Mouse (Mus musculus) forebrain, embryonic 10.5 days (tissue): Measurements from ENCODE around the gene Ifitm5. TPM values are rescaled to one million over a fixed set of nuclear protein-coding genes. Genes with fewer than 3 reads are reported as not detected.

Source experiments
- DNase-seq: peaks from one replicate; pipeline ENCODE4 v3.0.0-alpha.2; 2017; ENCODE audit warnings: low spot score; ENCODE audit errors: extremely low spot score
- H3K27ac ChIP-seq: fragments of 300-500 bp; sonication (generic); 2 replicates; pipeline ENCODE4 v1.5.1; 2016; ENCODE audit warnings: mild to moderate bottlenecking
- H3K27me3 ChIP-seq: fragments of 300-500 bp; sonication (generic); 2 replicates; pipeline ENCODE4 v1.6.1; 2016; ENCODE audit warnings: mild to moderate bottlenecking; ENCODE audit not compliant: poor library complexity, severe bottlenecking
- H3K36me3 ChIP-seq: fragments of 300-500 bp; sonication (generic); replicated peaks from 2 replicates; pipeline ENCODE4 v1.6.1; 2016; ENCODE audit warnings: mild to moderate bottlenecking, moderate library complexity
- H3K4me1 ChIP-seq: fragments of 300-500 bp; sonication (generic); 2 replicates; pipeline ENCODE4 v1.6.1; 2016
- H3K4me3 ChIP-seq: fragments of 300-500 bp; sonication (generic); 2 replicates; pipeline ENCODE4 v1.5.1; 2016; ENCODE audit warnings: mild to moderate bottlenecking, moderate library complexity
- H3K9me3 ChIP-seq: fragments of 300-500 bp; sonication (generic); 2 replicates; pipeline ENCODE4 v1.6.1; 2016; ENCODE audit warnings: mild to moderate bottlenecking, moderate library complexity
- WGBS: fragments of 180-500 bp; shearing (Covaris S2); methylation state at CpG from one replicate; pipeline ENCODE4 v1.1.7; 2016; 5-methylcytosine and 5-hydroxymethylcytosine counted together
- polyA plus RNA-seq: library from polyadenylated mRNA; unstranded; fragments of >200 nt; fragmentation: Nextera tagmentation; extraction: Ambion mirVana; gene quantifications from 2 replicates; pipeline ENCODE4 v1.2.1, GENCODE M21; 2016

Gene Ifitm5
- polyA plus RNA-seq, 1 experiment from 2014 or later, result 2.0 TPM

GRCm38 (mm10) chr7:140920418-140921029 lies 29.6 kb downstream of the Ifitm5 start, which contains the start of gene Nlrp6:
TSS of gene Nlrp6 (plus strand) at chr7:140920902.
- no peak within 1 kb of the TSS for H3K4me3 ChIP-seq
- no peak for DNase-seq
- no peaks in the 10 kb centered on the region for H3K9me3 ChIP-seq
- WGBS, result 74% methylated on average over 8 of the region's 8 CpGs
- H3K36me3 ChIP-seq, result no peaks in the 10 kb centered on the region
- peaks cover 90% of the 10 kb centered on the region for H3K27me3 ChIP-seq
- peaks cover 21% of the 10 kb centered on the region for H3K4me1 ChIP-seq
- H3K27ac ChIP-seq, result no peak within 1 kb of the TSS

- DNase-seq, result no peak
- Histone ChIP-seq H3K4me3 (no peak overlapping the region), H3K36me3 (no peaks in the 10 kb centered on the region), H3K9me3 (no peaks in the 10 kb centered on the region), H3K27ac (no peak overlapping the region), H3K4me1 (peaks cover 21% of the 10 kb centered on the region), H3K27me3 (peaks cover 84% of the 10 kb centered on the region)
- 86% methylated on average over 4 of the region's 4 CpGs for WGBS
Measured at GRCm38 (mm10) chr7:140919911-140920310, 30.2 kb downstream of the Ifitm5 start.

DNA sequence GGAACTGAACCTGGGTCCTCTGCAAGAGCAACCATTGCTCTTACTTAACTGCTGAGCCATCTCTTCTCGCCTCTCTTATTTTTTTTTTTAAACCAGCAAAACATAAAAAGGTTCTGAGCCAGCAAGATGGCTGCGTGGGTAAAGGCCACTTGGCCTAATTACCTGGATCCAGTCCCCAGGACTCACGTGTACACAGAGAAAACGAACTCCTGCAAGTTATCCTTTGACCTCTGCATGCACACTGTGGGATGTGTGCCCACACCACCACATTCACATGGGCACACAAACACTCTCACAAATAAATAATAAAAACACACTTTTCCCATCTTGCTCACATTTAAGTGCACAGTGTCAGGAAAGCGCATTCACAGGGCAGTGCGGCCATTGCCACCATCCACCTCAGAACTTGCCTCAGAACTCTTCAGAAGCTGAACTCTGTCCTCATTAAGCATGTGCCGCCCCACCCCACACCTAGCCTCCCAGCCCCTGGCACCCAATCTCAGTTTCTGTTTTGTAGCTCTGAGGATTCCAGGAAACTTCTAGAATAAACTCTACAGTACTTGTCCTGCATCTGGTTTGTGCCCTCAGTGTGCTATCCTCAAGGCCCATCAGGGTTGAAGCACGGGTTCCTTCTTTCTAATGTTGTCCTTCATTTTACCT lies 35.9 kb downstream of the Ifitm5 start:
- H3K27ac ChIP-seq, result no peak overlapping the region
- DNase-seq, result no peak
- 87% methylated on average over 8 of the region's 8 CpGs for WGBS

DNA sequence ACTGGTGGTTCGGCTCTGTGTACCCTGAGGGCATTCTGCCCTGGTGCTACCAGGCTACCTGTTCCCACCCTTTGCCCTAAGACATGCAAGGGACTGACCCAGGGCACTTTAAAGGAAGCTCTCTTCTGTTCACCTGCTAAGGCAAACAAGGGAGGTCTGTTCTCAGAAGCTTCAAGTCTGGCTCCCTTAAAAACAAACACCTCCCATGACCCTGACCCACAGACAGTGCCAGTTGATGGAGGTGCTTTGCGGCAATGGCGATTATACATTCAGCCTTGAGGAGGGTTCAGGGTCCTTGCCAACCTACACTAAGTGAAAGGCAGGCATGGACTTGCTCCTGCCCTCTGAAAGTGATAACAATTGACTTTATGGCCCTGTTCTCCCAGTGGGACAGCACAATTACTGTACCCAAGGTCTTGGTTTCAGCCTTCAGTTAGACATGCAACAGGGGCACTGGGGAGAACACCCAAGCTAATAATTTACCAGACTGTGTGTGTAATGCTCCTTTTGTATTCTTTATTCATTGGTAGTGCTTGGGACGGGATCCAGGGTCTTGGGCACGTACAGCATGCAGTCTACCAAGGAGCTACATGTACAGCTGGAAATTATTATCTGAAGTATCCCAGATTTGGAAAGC lies 37.1 kb downstream of the Ifitm5 start:
- no peaks in the 10 kb centered on the region for H3K9me3 ChIP-seq
- no peak overlapping the region for H3K27ac ChIP-seq
- H3K4me3 ChIP-seq, result no peak overlapping the region
- DNase-seq, result no peak
- no peaks in the 10 kb centered on the region for H3K36me3 ChIP-seq
- peaks cover 7% of the 10 kb centered on the region for H3K4me1 ChIP-seq
- peaks cover 28% of the 10 kb centered on the region for H3K27me3 ChIP-seq
- 85% methylated on average over 5 of the region's 5 CpGs for WGBS

More for the DNA sequence above, 35.9 kb downstream of the Ifitm5 start:
- Histone ChIP-seq H3K4me1 (peaks cover under 1% of the 10 kb centered on the region), H3K27me3 (peaks cover 39% of the 10 kb centered on the region), H3K36me3 (no peaks in the 10 kb centered on the region), H3K9me3 (no peaks in the 10 kb centered on the region), H3K4me3 (no peak overlapping the region)

- Histone ChIP-seq H3K4me3 (no peak overlapping the region), H3K27ac (no peak overlapping the region), H3K27me3 (peaks cover 22% of the 10 kb centered on the region; the same call in 1 of the 2 replicates), H3K36me3 (no peaks in the 10 kb centered on the region), H3K4me1 (peaks cover 7% of the 10 kb centered on the region), H3K9me3 (no peaks in the 10 kb centered on the region)
- DNase-seq, result no peak
- WGBS, result 69% methylated on average over 3 of the region's 3 CpGs
Measured at GRCm38 (mm10) chr7:140912293-140912692, 37.8 kb downstream of the Ifitm5 start.

DNA sequence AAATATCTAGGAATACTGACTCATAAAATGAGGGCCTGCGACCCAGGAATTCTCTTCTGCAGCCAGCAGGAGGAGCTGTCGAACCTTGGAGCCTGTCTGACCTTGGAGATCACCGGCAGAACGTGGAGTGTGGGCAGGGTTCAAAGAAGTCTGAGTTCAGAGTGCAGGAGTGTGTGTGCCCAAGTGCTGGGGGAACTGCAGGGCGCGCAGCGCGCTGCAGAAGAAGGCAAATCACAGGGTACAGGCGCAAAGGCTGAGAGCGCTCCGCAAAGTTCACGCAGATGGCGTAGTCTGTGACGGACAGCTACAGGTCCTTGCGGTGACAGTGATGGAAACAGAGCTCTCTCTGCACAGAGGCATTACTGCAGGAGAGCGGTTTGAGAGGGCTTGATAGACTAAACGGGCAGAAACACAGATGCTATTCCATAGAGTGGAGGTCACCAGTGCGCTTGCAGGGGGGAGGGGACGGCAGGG lies 41.4 kb downstream of the Ifitm5 start:
- DNase-seq, result peak; percentile 85
- Histone ChIP-seq H3K4me1 (peaks cover 7% of the 10 kb centered on the region), H3K27me3 (peaks cover 12% of the 10 kb centered on the region; the same call in 1 of the 2 replicates), H3K27ac (no peak overlapping the region; the same call in 1 of the 2 replicates), H3K36me3 (no peaks in the 10 kb centered on the region), H3K4me3 (peak overlapping the region; percentile 46), H3K9me3 (no peaks in the 10 kb centered on the region)
- WGBS, result 2% methylated on average over 19 of the region's 19 CpGs

- WGBS, result 51% methylated on average over 7 of the region's 7 CpGs
- Histone ChIP-seq H3K4me1 (peaks cover 7% of the 10 kb centered on the region), H3K36me3 (no peaks in the 10 kb centered on the region), H3K4me3 (peak overlapping the region; percentile 46; the same call in 1 of the 2 replicates), H3K27ac (no peak overlapping the region), H3K27me3 (peaks cover 12% of the 10 kb centered on the region; the same call in 1 of the 2 replicates), H3K9me3 (no peaks in the 10 kb centered on the region)
- DNase-seq, result no peak
Measured at GRCm38 (mm10) chr7:140908181-140908580, 41.9 kb downstream of the Ifitm5 start.

DNA sequence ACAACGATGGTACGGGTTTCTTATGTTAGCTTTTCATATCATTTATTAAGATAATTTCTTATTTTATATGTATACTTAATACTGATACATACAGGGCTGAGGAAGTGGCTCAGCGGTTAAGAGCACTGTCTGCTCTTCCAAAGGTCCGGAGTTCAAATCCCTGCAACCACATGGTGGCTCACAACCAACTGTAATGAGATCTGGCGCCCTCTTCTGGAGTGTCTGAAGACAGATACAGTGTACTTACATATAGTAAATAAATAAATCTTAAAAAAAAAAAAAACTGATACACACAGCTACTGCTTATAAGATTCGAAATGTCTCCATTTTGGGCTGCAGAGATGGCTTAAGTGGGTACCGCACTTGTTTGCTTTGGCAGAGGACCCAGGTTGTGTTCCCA lies 42.4 kb downstream of the Ifitm5 start:
- Histone ChIP-seq H3K9me3 (no peaks in the 10 kb centered on the region), H3K27me3 (peaks cover 12% of the 10 kb centered on the region; the same call in 1 of the 2 replicates), H3K27ac (no peak overlapping the region), H3K36me3 (no peaks in the 10 kb centered on the region), H3K4me1 (peaks cover 12% of the 10 kb centered on the region), H3K4me3 (no peak overlapping the region)
- DNase-seq, result no peak
- WGBS, result 84% methylated on average over 7 of the region's 7 CpGs

DNA sequence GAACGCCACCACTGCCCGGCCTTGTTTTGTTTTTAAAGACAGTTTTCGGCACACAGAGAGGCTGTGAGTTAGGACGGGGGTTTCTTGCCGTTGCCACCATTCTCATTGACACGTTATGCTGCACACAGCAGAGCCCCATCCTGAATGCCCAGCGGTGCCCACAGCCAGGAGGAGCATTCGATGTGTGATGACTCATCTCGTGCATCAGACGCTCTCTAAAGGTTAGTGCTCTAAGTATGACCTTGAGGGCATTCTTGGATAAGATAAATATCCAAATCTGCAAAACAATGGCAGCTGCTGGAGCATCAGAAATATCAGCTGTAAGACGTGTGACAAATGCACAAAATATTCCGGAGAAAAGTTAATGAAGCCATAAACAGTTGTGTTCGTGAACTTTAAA lies 43.0 kb downstream of the Ifitm5 start:
- no peaks in the 10 kb centered on the region for H3K36me3 ChIP-seq
- H3K27me3 ChIP-seq, result peaks cover 12% of the 10 kb centered on the region; the same call in 1 of the 2 replicates
- no peaks in the 10 kb centered on the region for H3K9me3 ChIP-seq
- H3K27ac ChIP-seq, result no peak overlapping the region
- H3K4me1 ChIP-seq, result peaks cover 18% of the 10 kb centered on the region
- no peak overlapping the region for H3K4me3 ChIP-seq
- DNase-seq, result no peak
- 88% methylated on average over 13 of the region's 13 CpGs for WGBS

DNA sequence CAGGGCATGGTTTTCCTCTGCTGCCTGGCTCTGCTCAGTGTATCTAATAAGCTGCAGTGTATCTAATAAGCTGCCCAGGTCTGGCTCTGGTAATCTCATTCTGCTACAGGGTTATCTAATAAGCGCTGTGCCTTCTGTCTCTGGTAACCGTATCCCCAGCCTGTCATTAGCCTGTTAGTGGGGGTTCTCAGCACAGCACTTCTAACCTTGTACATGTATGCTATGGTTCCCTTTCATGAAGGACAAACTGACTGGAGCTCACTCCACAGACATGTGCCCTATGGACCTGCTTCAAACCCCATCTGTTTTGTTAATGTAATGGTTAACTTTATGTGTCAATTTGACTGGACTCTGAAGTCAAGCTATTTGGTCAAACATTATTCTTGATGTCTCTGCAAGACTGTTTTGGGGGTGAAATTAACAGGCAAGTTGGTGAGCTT lies 44.4 kb downstream of the Ifitm5 start:
- no peaks in the 10 kb centered on the region for H3K36me3 ChIP-seq
- H3K4me1 ChIP-seq, result peaks cover 23% of the 10 kb centered on the region
- no peak for DNase-seq
- H3K4me3 ChIP-seq, result no peak overlapping the region
- no peak overlapping the region for H3K27ac ChIP-seq
- no peaks in the 10 kb centered on the region for H3K9me3 ChIP-seq
- H3K27me3 ChIP-seq, result peaks cover 9% of the 10 kb centered on the region; the same call in 1 of the 2 replicates
- WGBS, result 92% methylated on average over 2 of the region's 2 CpGs

DNA sequence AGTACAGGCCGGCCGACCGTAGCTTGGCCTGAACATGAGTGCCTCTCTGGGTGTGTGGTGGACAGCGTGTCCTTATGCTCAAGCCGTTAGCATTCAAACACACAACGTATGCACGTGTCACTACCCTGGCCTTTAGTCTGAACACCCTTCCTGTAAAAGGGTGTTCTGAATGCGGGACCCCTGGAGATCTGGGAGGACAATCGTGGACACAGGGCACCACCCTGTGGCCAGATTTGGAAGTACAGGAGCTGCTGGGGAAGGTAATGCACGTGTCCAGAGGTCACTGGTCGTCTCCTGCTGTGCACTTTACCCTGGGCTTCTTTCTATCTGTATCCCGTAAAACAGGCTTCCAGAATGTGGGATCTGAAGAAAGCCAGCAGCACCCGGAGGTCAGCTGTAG lies 46.9 kb downstream of the Ifitm5 start:
- H3K4me1 ChIP-seq, result peaks cover 16% of the 10 kb centered on the region
- peak; percentile 77 for DNase-seq
- no peaks in the 10 kb centered on the region; the same call in 1 of the 2 replicates for H3K27me3 ChIP-seq
- 26% methylated on average over 13 of the region's 13 CpGs for WGBS
- H3K9me3 ChIP-seq, result no peaks in the 10 kb centered on the region
- H3K27ac ChIP-seq, result peak overlapping the region; percentile 42; the same call in 1 of the 2 replicates
- no peak overlapping the region; the same call in 1 of the 2 replicates for H3K4me3 ChIP-seq
- peaks cover 18% of the 10 kb centered on the region for H3K36me3 ChIP-seq

- peak overlapping the region; percentile 42; the same call in 1 of the 2 replicates for H3K27ac ChIP-seq
- no peaks in the 10 kb centered on the region; the same call in 1 of the 2 replicates for H3K27me3 ChIP-seq
- H3K9me3 ChIP-seq, result no peaks in the 10 kb centered on the region
- no peak overlapping the region for H3K4me3 ChIP-seq
- H3K4me1 ChIP-seq, result peaks cover 16% of the 10 kb centered on the region
- DNase-seq, result no peak
- H3K36me3 ChIP-seq, result peaks cover 28% of the 10 kb centered on the region
- WGBS, result 63% methylated on average over 15 of the region's 15 CpGs
Measured at GRCm38 (mm10) chr7:140902036-140902875, 47.8 kb downstream of the Ifitm5 start.
